Mouse (Mus musculus): Measurements from ENCODE around the gene Scamp1. TPM values are rescaled to one million over a fixed set of nuclear protein-coding genes. Genes with fewer than 3 reads are reported as not detected.
A peak's percentile ranks its signal among the peaks of the same experiment; 100 is the strongest.

The Scamp1 gene
- total and polyA plus RNA-seq, 2 experiments from 2014 or later = 14.9 to 20.9 TPM

DNA sequence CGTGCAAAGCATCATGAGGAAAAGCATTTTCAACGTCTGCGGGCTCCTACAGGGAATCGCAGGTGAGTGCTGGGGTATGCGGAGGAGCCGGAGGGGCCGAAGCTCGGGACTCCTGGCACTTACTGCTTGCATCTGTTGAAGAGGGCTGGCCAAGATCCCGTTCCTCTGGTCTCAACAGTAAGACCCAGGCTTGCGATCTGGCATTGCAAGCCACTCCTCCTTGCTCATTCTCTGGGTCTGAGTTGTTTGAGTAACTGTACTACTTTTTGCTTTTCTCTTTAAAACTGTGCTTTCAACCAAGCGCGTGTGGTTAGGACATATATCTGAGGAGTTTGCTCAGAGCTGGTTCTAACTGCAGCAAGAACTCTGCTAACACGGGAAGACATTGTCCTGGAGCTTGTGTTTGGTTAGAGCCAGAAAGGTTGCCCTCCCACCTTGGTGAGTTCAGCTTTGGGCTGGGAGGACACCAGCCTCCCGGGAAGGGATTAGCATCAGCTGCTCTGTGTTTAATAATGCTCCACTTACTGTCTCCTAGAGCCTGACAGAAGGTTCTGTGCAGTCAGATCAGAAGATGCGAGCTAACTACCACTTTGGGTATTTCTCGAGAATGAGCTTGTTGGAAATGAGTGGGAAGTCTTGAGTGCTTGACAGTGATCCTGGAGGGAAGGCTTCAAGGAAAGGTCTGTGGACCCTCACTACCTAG is 110.9 kb downstream of the Scamp1 start:
- no peak for DNase-seq (ENCODE audit: low spot score)
- no peak overlapping the region for H3K27ac ChIP-seq (ENCODE audit: low read depth)
- H3K36me3 ChIP-seq (replicated peaks; ENCODE audit: control insufficient read depth, insufficient read depth, low read length) = no peaks in the 10 kb centered on the region
- H3K4me3 ChIP-seq (ENCODE audit: low read depth, low read length) = peak overlapping the region; percentile 58
- no peaks in the 10 kb centered on the region for H3K9me3 ChIP-seq (replicated peaks; ENCODE audit: control insufficient read depth, low read length)
- H3K27me3 ChIP-seq (ENCODE audit: control insufficient read depth, insufficient read depth, low read length) = no peaks in the 10 kb centered on the region
- TF ChIP-seq EP300 (IDR thresholded peaks at IDR 0.05; ENCODE audit: low read depth) (no peak), CTCF (IDR thresholded peaks at IDR 0.05; ENCODE audit: low read depth) (no peak)
- peaks cover 24% of the 10 kb centered on the region for H3K4me1 ChIP-seq (ENCODE audit: control insufficient read depth, insufficient read depth)
- H3K9ac ChIP-seq (replicated peaks; ENCODE audit: low read depth, low read length) = peak overlapping the region; percentile 51; the same call in 1 of the 2 replicates
- no peak for ATAC-seq (ENCODE audit: insufficient read depth, low read depth)
- 32% methylated on average over 16 of the region's 16 CpGs for WGBS
- H3K4me2 ChIP-seq (ENCODE audit: low read depth, low read length) = peak overlapping the region; percentile 95

DNA sequence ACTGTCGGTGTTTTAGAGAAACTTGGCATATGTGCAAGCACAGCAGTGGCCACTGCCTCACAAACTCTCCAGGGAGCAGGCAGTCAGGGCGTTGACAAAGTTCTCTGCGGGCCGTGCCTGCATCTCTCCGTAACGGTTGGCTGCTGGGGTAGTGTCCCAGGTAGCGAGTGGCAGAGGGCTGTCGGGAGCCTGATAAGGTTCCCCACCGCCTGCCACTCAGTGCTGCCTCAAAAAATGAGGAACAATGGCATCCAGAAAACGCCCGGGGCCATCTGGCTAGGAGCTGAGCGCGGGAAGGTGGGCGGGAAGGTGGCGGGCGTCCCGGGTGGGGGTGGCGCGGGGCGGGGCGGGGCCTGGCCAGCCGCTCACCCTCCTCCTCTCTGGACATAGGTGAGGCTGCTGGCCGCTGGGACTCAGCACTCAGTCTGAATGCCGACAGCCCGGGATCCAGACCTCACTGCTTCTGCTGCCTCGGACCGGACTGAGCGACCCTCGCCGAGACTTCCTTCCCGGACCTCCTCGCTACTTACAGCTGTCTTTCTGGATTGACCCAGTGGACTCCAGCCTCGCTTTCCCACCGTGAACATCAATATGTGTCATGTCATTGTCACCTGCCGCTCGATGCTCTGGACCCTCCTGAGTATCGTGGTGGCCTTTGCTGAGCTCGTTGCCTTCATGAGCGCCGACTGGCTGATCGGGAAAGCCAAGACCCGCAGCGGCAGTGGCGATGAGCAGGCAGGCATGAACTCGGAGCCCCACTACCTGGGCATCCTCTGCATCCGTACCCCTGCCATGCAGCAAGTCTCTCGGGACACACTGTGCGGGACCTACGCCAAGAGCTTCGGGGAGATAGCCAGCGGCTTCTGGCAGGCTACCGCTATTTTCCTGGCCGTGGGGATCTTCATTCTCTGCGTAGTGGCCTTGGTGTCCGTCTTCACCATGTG is 111.8 kb downstream of the Scamp1 start:
- WGBS = 2% methylated on average over 55 of the region's 55 CpGs
- Histone ChIP-seq H3K4me3 (ENCODE audit: low read depth, low read length) (peak overlapping the region; percentile 58), H3K9ac (replicated peaks; ENCODE audit: low read depth, low read length) (peak overlapping the region; percentile 51; the same call in 1 of the 2 replicates), H3K4me2 (ENCODE audit: low read depth, low read length) (peak overlapping the region; percentile 95), H3K27me3 (ENCODE audit: control insufficient read depth, insufficient read depth, low read length) (no peaks in the 10 kb centered on the region), H3K27ac (ENCODE audit: low read depth) (peak overlapping the region; percentile 34; the same call in 1 of the 2 replicates), H3K4me1 (ENCODE audit: control insufficient read depth, insufficient read depth) (peaks cover 21% of the 10 kb centered on the region), H3K36me3 (replicated peaks; ENCODE audit: control insufficient read depth, insufficient read depth, low read length) (no peaks in the 10 kb centered on the region), H3K9me3 (replicated peaks; ENCODE audit: control insufficient read depth, low read length) (no peaks in the 10 kb centered on the region)
- peak; percentile 43 for DNase-seq (ENCODE audit: low spot score)
- ATAC-seq (ENCODE audit: insufficient read depth, low read depth) = peak; percentile 48; the same call in 1 of the 2 replicates
- TF ChIP-seq CTCF (IDR thresholded peaks at IDR 0.05; ENCODE audit: low read depth) = no peak
- TF ChIP-seq EP300 (IDR thresholded peaks at IDR 0.05; ENCODE audit: low read depth) = no peak

DNA sequence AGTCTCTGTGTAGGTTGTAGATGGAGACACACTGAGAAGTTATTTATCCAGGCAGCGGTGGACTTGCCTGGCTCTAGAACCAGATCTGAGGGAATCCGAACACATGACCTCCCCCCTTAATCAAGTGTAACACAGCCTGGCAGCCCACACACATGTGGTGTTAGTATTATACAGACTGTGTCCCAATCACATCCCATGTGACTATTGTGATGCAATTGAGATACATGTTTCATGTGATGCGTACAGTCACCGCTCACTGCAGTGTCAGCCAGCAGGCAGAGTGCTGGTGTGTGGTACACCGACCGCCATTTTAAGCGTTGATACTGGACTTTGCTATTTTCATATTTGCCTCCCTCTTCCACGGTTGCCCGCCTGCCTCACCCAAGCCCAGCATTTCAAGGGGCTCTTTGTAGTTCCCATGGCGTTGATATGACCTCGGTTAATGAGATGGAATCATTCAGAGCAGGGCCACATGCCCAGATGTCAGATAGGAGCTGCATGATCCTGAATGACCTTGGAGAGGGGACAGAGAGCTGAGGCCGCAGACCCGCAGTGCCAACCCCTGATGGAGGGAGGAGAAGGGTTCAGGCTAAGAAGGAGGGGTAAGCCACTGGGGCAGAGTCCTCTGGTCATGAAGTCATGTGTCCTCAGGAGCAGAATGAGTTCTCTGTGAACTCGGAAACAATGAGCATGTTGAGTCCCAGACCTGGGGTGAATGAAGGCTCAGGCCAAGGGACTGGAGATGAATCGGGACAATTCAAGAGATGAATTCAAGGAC is 112.9 kb downstream of the Scamp1 start:
- Histone ChIP-seq H3K4me2 (ENCODE audit: low read depth, low read length) (0 out of 2 replicates have a peak overlapping the region, but pooled peaks have one; percentile 95), H3K4me3 (ENCODE audit: low read depth, low read length) (no peak overlapping the region), H3K27me3 (ENCODE audit: control insufficient read depth, insufficient read depth, low read length) (no peaks in the 10 kb centered on the region), H3K27ac (ENCODE audit: low read depth) (no peak overlapping the region), H3K4me1 (ENCODE audit: control insufficient read depth, insufficient read depth) (peaks cover 19% of the 10 kb centered on the region), H3K9me3 (replicated peaks; ENCODE audit: control insufficient read depth, low read length) (no peaks in the 10 kb centered on the region), H3K9ac (replicated peaks; ENCODE audit: low read depth, low read length) (no peak overlapping the region), H3K36me3 (replicated peaks; ENCODE audit: control insufficient read depth, insufficient read depth, low read length) (no peaks in the 10 kb centered on the region)
- TF ChIP-seq CTCF (IDR thresholded peaks at IDR 0.05; ENCODE audit: low read depth) (no peak), EP300 (IDR thresholded peaks at IDR 0.05; ENCODE audit: low read depth) (no peak)
- DNase-seq (ENCODE audit: low spot score) = no peak
- no peak for ATAC-seq (ENCODE audit: insufficient read depth, low read depth)
- 77% methylated on average over 15 of the region's 15 CpGs for WGBS

DNA sequence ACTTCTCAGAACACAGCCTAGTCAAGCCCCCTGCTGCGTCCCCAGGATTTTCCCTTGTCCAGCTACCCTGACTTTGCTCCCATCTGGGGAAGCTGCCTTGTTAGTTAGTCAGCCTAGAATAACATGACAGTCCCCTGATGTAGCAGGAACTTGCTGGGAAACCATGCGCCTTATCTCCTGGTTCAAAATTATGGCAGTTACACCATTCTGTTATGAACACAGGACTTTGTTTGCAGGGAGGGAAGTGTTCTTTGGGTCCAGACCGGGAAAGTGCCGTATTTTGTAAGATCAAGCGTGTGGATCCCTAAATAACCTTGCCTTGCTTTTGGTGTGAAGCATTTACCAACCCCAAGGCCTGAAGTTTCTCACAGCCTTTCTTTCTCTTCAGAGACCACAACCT is 114.0 kb downstream of the Scamp1 start:
- TF ChIP-seq EP300 (IDR thresholded peaks at IDR 0.05; ENCODE audit: low read depth) (no peak), CTCF (IDR thresholded peaks at IDR 0.05; ENCODE audit: low read depth) (no peak)
- Histone ChIP-seq H3K4me2 (ENCODE audit: low read depth, low read length) (no peak overlapping the region), H3K9ac (replicated peaks; ENCODE audit: low read depth, low read length) (no peak overlapping the region), H3K4me1 (ENCODE audit: control insufficient read depth, insufficient read depth) (peaks cover 19% of the 10 kb centered on the region), H3K36me3 (replicated peaks; ENCODE audit: control insufficient read depth, insufficient read depth, low read length) (no peaks in the 10 kb centered on the region), H3K9me3 (replicated peaks; ENCODE audit: control insufficient read depth, low read length) (no peaks in the 10 kb centered on the region), H3K4me3 (ENCODE audit: low read depth, low read length) (no peak overlapping the region), H3K27me3 (ENCODE audit: control insufficient read depth, insufficient read depth, low read length) (no peaks in the 10 kb centered on the region), H3K27ac (ENCODE audit: low read depth) (no peak overlapping the region)
- ATAC-seq (ENCODE audit: insufficient read depth, low read depth) (no peak), DNase-seq (ENCODE audit: low spot score) (no peak)
- WGBS = 72% methylated on average over 5 of the region's 5 CpGs

DNA sequence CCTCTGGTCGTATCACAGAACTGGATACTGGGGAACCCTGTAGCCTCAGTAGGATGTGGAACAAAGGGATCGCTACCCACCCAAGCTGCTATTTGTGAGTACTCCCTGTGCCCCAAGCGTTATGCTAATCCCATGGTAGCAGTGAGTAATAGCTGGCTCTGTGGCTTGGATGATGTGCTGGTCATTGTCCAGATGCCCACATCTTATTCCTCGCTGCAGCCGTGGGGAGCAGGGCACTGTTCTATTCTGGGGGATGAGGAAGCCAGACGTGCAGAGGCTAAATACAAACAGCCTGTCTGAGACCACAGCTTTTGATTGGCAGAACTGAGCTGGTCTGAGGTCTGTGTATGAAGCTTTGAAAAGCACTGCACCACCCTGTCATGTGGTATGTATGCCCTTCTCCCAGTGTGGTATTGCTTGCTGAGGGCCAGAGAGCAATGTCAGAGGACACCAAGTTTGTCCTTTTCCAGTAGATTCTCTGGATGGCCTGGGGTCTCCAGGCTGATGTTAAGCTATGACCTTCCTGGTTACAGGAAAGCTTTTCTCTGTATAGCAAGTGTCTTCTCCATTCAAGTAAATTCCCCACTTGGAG is 116.2 kb downstream of the Scamp1 start:
- no peak overlapping the region for H3K9ac ChIP-seq (replicated peaks; ENCODE audit: low read depth, low read length)
- ATAC-seq (ENCODE audit: insufficient read depth, low read depth) = no peak
- no peaks in the 10 kb centered on the region for H3K36me3 ChIP-seq (replicated peaks; ENCODE audit: control insufficient read depth, insufficient read depth, low read length)
- TF ChIP-seq EP300 (IDR thresholded peaks at IDR 0.05; ENCODE audit: low read depth) (no peak), CTCF (IDR thresholded peaks at IDR 0.05; ENCODE audit: low read depth) (no peak)
- no peaks in the 10 kb centered on the region for H3K27me3 ChIP-seq (ENCODE audit: control insufficient read depth, insufficient read depth, low read length)
- 54% methylated on average over 6 of the region's 6 CpGs for WGBS
- H3K4me3 ChIP-seq (ENCODE audit: low read depth, low read length) = no peak overlapping the region
- H3K27ac ChIP-seq (ENCODE audit: low read depth) = no peak overlapping the region
- H3K4me2 ChIP-seq (ENCODE audit: low read depth, low read length) = no peak overlapping the region
- no peak for DNase-seq (ENCODE audit: low spot score)
- peaks cover 17% of the 10 kb centered on the region for H3K4me1 ChIP-seq (ENCODE audit: control insufficient read depth, insufficient read depth)
- no peaks in the 10 kb centered on the region for H3K9me3 ChIP-seq (replicated peaks; ENCODE audit: control insufficient read depth, low read length)
